Mouse (Mus musculus) ES-E14 (cell line): ENCODE measurements at regions not wholly inside any gene's neighbourhood (a gene's known extent, or its start where the extent isn't known, plus 50 kb on each side); places are given as distances from the start of the nearest gene placed in this dataset.

ENCODE experiments used
- DNase-seq: peaks from one replicate; pipeline ENCODE4 v3.0.0-alpha.2; 2013; ENCODE audit warnings: low read depth, low spot score
- H3K27ac ChIP-seq: 2 replicates; pipeline ENCODE4 v1.5.1; 2012; ENCODE audit warnings: low read depth, mild to moderate bottlenecking, low read length, moderate library complexity, mixed read lengths; ENCODE audit not compliant: poor library complexity, insufficient read depth, severe bottlenecking
- H3K36me3 ChIP-seq: 2 replicates; pipeline ENCODE4 v1.6.1; 2012; ENCODE audit warnings: mild to moderate bottlenecking, low read length, moderate library complexity, mixed read lengths; ENCODE audit not compliant: control insufficient read depth, poor library complexity, insufficient read depth, severe bottlenecking
- H3K4me1 ChIP-seq, 2 experiments: fragments of 150-350 bp in 1 of 2; sonication (generic) in 1 of 2; 2 replicates each; pipeline ENCODE4 v1.6.1; 2012; ENCODE audit warnings: low read length in 2 of 2, mild to moderate bottlenecking in 1 of 2, mixed read lengths in 1 of 2; ENCODE audit not compliant: control insufficient read depth in 2 of 2, insufficient read depth in 2 of 2, poor library complexity in 1 of 2
- H3K4me3 ChIP-seq, 2 experiments: fragments of 150-350 bp in 1 of 2; sonication (generic) in 1 of 2; 2 replicates each; pipeline ENCODE4 v1.5.1; 2012; ENCODE audit warnings: low read length in 2 of 2, low read depth in 1 of 2, mild to moderate bottlenecking in 1 of 2, mixed read lengths in 1 of 2; ENCODE audit not compliant: insufficient read depth in 1 of 2, poor library complexity in 1 of 2, severe bottlenecking in 1 of 2
- H3K9ac ChIP-seq: 2 replicates; pipeline ENCODE4 v1.6.1; 2012; ENCODE audit warnings: low read depth, mild to moderate bottlenecking, low read length, mixed read lengths; ENCODE audit not compliant: poor library complexity, insufficient read depth, severe bottlenecking
- H3K9me3 ChIP-seq: fragments of 150-350 bp; sonication (generic); 2 replicates; pipeline ENCODE4 v1.6.1; 2012; ENCODE audit warnings: low read depth, mild to moderate bottlenecking, low read length; ENCODE audit not compliant: control insufficient read depth, insufficient read depth
- CHD2 ChIP-seq: IDR thresholded peaks from 2 replicates; pipeline ENCODE4 v1.6.1; 2014; ENCODE audit warnings: mild to moderate bottlenecking, low read depth, low read length, inconsistent platforms
- HCFC1 ChIP-seq: IDR thresholded peaks from 2 replicates; pipeline ENCODE4 v1.6.1; 2012; ENCODE audit warnings: low read length, inconsistent platforms, borderline replicate concordance; ENCODE audit not compliant: insufficient read depth
- MAFK ChIP-seq: IDR thresholded peaks from 2 replicates; pipeline ENCODE4 v1.6.1; 2014; ENCODE audit warnings: mild to moderate bottlenecking, low read depth, low read length, inconsistent platforms; ENCODE audit not compliant: insufficient read depth
- ZC3H11A ChIP-seq: IDR thresholded peaks from 2 replicates; pipeline ENCODE4 v1.6.1; 2012; ENCODE audit warnings: low read depth, mild to moderate bottlenecking, inconsistent platforms, low read length, borderline replicate concordance
- ZNF384 ChIP-seq: IDR thresholded peaks from 2 replicates; pipeline ENCODE4 v1.6.1; 2012; ENCODE audit warnings: low read depth, low read length, inconsistent platforms
- in situ Hi-C, 2 experiments: fragments of 600-800 bp; cut with MboI; formaldehyde crosslinking; loops; one replicate each; pipeline ENCODE4 v1.15.1; 2025; ENCODE audit warnings: low sequenced_read_pairs in 2 of 2, inconsistent platforms in 1 of 2; ENCODE audit not compliant: unreplicated experiment in 2 of 2

- no peaks in the 10 kb centered on the region for H3K36me3 ChIP-seq
- H3K9me3 ChIP-seq: no peaks in the 10 kb centered on the region
- no peak overlapping the region for H3K27ac ChIP-seq
- in situ Hi-C loops: no loop called here
- H3K4me1 ChIP-seq: no peaks in the 10 kb centered on the region
- DNase-seq: no peak
- no peak for TF ChIP-seq MAFK
- no peak for TF ChIP-seq ZC3H11A
- TF ChIP-seq HCFC1: no peak
- TF ChIP-seq ZNF384: no peak
- no peak for TF ChIP-seq CHD2
- H3K9ac ChIP-seq: no peak overlapping the region
- no peak overlapping the region for H3K4me3 ChIP-seq
Observed at GRCm38 (mm10) chr6:94798545-94799211, 98.7 kb upstream of the Lrig1 start.

- Histone ChIP-seq H3K27ac (no peak overlapping the region), H3K9me3 (no peaks in the 10 kb centered on the region), H3K4me1 (no peaks in the 10 kb centered on the region), H3K36me3 (no peaks in the 10 kb centered on the region), H3K9ac (no peak overlapping the region), H3K4me3 (no peak overlapping the region)
- no peak for DNase-seq
- in situ Hi-C loops: no loop called here
- no peak for TF ChIP-seq MAFK
- TF ChIP-seq HCFC1: no peak
- TF ChIP-seq CHD2: no peak
- no peak for TF ChIP-seq ZC3H11A
- no peak for TF ChIP-seq ZNF384
Observed at GRCm38 (mm10) chr6:94795442-94795841, 95.5 kb upstream of the Lrig1 start.

GRCm38 (mm10) chr6:94793555-94793954, 93.6 kb upstream of the Lrig1 start:
- no peaks in the 10 kb centered on the region for H3K9me3 ChIP-seq
- H3K36me3 ChIP-seq: no peaks in the 10 kb centered on the region
- no peak overlapping the region for H3K27ac ChIP-seq
- TF ChIP-seq ZC3H11A (no peak), CHD2 (no peak), HCFC1 (no peak), MAFK (no peak), ZNF384 (no peak)
- H3K4me1 ChIP-seq: no peaks in the 10 kb centered on the region
- in situ Hi-C loops: no loop called here
- H3K4me3 ChIP-seq: no peak overlapping the region
- H3K9ac ChIP-seq: no peak overlapping the region
- no peak for DNase-seq

- H3K4me3 ChIP-seq: no peak overlapping the region
- in situ Hi-C loops: no loop called here
- no peak overlapping the region for H3K27ac ChIP-seq
- no peaks in the 10 kb centered on the region for H3K4me1 ChIP-seq
- H3K9me3 ChIP-seq: no peaks in the 10 kb centered on the region
- no peak for DNase-seq
- TF ChIP-seq MAFK (no peak), HCFC1 (no peak), CHD2 (no peak), ZC3H11A (no peak), ZNF384 (no peak)
- no peak overlapping the region for H3K9ac ChIP-seq
- H3K36me3 ChIP-seq: no peaks in the 10 kb centered on the region
Observed at GRCm38 (mm10) chr6:94792312-94792711, 92.4 kb upstream of the Lrig1 start.

GRCm38 (mm10) chr6:94789308-94789763, 89.4 kb upstream of the Lrig1 start:
- in situ Hi-C loops: no loop called here
- no peaks in the 10 kb centered on the region for H3K36me3 ChIP-seq
- H3K4me3 ChIP-seq: no peak overlapping the region
- no peaks in the 10 kb centered on the region for H3K9me3 ChIP-seq
- H3K9ac ChIP-seq: no peak overlapping the region
- H3K4me1 ChIP-seq: no peaks in the 10 kb centered on the region
- no peak overlapping the region for H3K27ac ChIP-seq
- no peak for TF ChIP-seq HCFC1
- no peak for DNase-seq
